Mouse (Mus musculus) heart, adult 2 months (tissue): ENCODE results near the gene Cdc42ep2.

ENCODE experiments used
- CTCF ChIP-seq: fragments of 200-600 bp; IDR thresholded peaks from 2 replicates; pipeline ENCODE4 v1.8.1; 2022; ENCODE audit warnings: antibody characterized with exemption, mild to moderate bottlenecking, moderate library complexity
- EP300 ChIP-seq: fragments of 200-500 bp; IDR thresholded peaks from 2 replicates; pipeline ENCODE4 v1.6.1; 2011; ENCODE audit warnings: low read depth, low read length, control low read depth; ENCODE audit not compliant: insufficient read depth
- POLR2A ChIP-seq: fragments of 200-500 bp; IDR thresholded peaks from 2 replicates; pipeline ENCODE4 v1.6.1; 2011; ENCODE audit warnings: mild to moderate bottlenecking, low read depth, low read length, control low read depth; ENCODE audit not compliant: insufficient read depth

GRCm38 (mm10) chr19:5929634-5930596, 5.3 kb upstream of the Cdc42ep2 start:
- TF ChIP-seq POLR2A (no peak; the same call in none of the 2 replicates), CTCF (no peak), EP300 (peak; percentile 71)
